Mouse (Mus musculus) fat pad, adult 2 months (tissue): ENCODE results near the gene Brdt.

Experiments
- DNase-seq: peaks from one replicate; pipeline ENCODE4 v3.0.0-alpha.2; 2011; ENCODE audit warnings: low read depth, low spot score; ENCODE audit errors: extremely low read depth

The Brdt gene

GRCm38 (mm10) chr5:107330916-107331421 lies at the start of gene Brdt:
Brdt (plus strand) TSS chr5:107331159.
- no peak for DNase-seq

GRCm38 (mm10) chr5:107282561-107283307 lies 48.2 kb upstream of the Brdt start:
- DNase-seq, result no peak

GRCm38 (mm10) chr5:107283935-107284524 lies 46.9 kb upstream of the Brdt start:
- DNase-seq, result no peak

- DNase-seq, result no peak
Measured at GRCm38 (mm10) chr5:107285563-107285962, 45.4 kb upstream of the Brdt start.

- DNase-seq, result peak; percentile 55
Measured at GRCm38 (mm10) chr5:107287254-107287907, 43.6 kb upstream of the Brdt start.

DNA sequence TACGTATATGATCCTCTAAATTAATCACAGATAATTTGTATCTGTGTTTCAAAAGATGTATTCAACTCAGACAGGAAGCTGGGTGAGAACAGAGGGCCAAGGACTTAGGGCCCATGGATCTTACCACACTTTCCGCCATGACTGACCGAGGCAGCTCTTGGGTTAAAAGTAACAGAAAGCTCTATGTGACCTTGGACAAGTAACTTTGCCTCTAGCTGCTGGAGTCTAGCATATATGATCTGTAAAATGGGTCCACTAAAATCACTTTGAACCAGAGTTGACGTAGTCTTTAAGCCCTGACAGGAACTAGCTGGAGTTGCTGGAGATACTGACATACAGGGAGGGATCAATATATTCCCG lies 43.1 kb upstream of the Brdt start:
- no peak for DNase-seq

DNA sequence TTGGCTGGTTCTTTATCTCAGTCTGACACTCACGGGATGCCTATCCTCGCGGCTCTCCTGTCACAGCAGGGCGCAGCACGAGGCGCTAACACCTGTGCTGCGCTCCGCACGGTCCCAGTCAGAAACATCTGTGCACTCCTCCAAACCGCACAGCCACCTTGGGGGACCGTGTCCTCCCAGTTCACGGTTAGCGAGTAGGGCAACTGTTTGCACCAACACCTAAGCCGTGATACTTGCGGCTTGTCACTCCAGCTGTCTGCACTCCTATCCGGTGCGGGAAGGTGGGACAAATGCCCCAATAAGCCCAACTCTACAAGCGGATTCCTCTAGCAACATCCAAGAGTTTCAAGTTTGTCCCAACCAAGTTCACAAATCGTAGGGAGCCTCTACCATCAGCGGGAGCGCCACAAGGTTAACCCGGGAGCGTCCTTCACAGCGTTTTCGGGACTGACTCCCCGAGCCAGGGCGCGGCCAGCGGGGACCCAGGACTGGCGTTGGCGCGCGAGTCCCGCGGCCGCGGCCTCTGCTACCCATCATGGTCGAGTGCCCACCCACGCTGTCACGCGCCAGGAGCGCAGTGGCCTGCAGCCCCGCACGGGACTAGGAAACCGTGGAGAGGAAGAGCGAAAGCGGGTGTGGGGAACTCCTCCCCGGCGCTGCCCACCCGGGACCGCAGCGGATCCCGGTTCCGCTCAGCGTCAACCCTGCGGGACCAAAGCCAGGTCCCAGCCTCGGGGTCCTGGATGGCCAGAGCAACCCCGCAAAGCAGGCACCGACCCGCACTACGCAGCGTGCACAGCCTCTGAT lies 42.3 kb upstream of the Brdt start:
- no peak for DNase-seq

- no peak for DNase-seq
Measured at GRCm38 (mm10) chr5:107289234-107289764, 41.7 kb upstream of the Brdt start, which contains the start of gene Tgfbr3. Tgfbr3 (minus strand) TSS chr5:107289629.

GRCm38 (mm10) chr5:107289986-107290385 lies 41.0 kb upstream of the Brdt start:
- no peak for DNase-seq

GRCm38 (mm10) chr5:107294041-107294440 lies 36.9 kb upstream of the Brdt start:
- no peak for DNase-seq

- DNase-seq, result peak; percentile 81
Measured at GRCm38 (mm10) chr5:107295061-107295816, 35.7 kb upstream of the Brdt start.

- DNase-seq, result peak; percentile 84
Measured at GRCm38 (mm10) chr5:107295817-107296511, 35.0 kb upstream of the Brdt start.

GRCm38 (mm10) chr5:107296512-107297322 lies 34.2 kb upstream of the Brdt start:
- no peak for DNase-seq

DNA sequence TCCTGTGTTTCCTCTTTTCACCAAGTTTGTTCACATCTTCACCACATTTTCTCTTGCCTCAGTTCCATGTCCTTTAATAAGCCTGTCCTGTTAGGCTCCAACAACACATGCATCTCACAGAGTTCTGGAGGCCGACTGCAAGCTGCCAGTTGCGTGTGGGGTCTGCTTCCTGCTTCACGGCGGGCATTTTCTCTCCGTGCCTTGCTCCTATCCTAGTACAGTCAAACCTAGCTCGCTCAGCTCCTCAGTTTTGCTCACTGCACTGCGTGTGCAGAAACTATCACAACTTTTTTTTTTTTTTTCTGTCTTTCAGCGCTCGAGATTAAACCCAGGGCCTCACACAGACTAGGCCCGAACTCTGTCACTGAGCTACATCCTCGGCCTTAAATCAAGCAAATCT lies 32.1 kb upstream of the Brdt start:
- DNase-seq, result no peak

- no peak for DNase-seq
Measured at GRCm38 (mm10) chr5:107303350-107303861, 27.6 kb upstream of the Brdt start.

DNA sequence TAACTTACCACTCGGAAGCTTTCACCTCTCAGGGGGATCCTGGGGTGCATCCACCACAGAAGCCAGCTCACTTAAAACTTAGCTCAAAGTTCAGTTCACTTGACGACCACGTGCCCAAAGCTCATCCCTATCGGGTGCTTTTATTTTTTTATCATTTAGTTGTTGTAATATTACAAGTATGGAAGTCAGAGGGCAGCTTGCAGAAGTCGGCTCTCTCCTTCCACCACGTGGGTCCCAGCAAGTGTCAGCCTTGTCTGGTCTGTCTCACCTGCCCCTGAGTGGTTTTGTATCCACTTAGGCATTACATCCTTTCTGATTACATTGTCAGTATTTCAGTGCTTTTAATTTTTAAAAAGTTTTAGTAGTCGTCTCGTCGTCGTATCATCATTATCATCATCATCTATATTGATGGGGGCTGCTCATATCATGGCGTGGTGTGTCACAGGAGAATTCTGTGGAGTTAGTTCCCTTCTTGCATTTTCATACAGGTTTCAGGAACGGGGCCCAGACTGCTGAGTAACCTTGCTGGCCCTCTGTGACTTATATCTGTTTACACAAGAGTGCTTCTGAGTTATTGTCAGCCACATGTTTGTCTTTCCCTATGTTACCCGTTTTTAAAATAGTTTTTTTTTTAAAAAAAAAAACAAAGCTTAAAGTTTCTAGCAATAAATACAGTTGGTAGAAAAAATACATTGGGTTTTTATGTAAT lies 26.7 kb upstream of the Brdt start:
- DNase-seq, result no peak

GRCm38 (mm10) chr5:107307432-107307831 lies 23.5 kb upstream of the Brdt start:
- no peak for DNase-seq

GRCm38 (mm10) chr5:107317141-107317540 lies 13.8 kb upstream of the Brdt start:
- no peak for DNase-seq
